Mouse (Mus musculus): ENCODE results near the gene Eprs.

GRCm38 (mm10) chr1:185454144-185454543 is 91.3 kb downstream of the Eprs start:
- no peak for TF ChIP-seq POLR2A (IDR thresholded peaks at IDR 0.05; ENCODE audit: insufficient read length, low read depth)
- TF ChIP-seq USF1 (IDR thresholded peaks at IDR 0.05; ENCODE audit: low read depth), result no peak
- TF ChIP-seq CEBPB (IDR thresholded peaks at IDR 0.05; ENCODE audit: insufficient read depth, poor library complexity, severe bottlenecking), result no peak
- no peak for TF ChIP-seq E2F4 (IDR thresholded peaks at IDR 0.05; ENCODE audit: insufficient read depth)
- no peak for TF ChIP-seq POLR2AphosphoS2 (IDR thresholded peaks at IDR 0.05; ENCODE audit: insufficient read length, low read depth)
- TF ChIP-seq MYOD1 (IDR thresholded peaks at IDR 0.05; ENCODE audit: control insufficient read depth in 1 of 3, insufficient read length in 2 of 3, low read depth in 2 of 3), result no peak
- TF ChIP-seq SRF (IDR thresholded peaks at IDR 0.05; ENCODE audit: control insufficient read depth, insufficient read length, low read depth), result no peak
- no peak for TF ChIP-seq MAX (IDR thresholded peaks at IDR 0.05; ENCODE audit: low read depth)
- TF ChIP-seq TCF12 (IDR thresholded peaks at IDR 0.05; ENCODE audit: insufficient read depth, poor library complexity, severe bottlenecking), result no peak

Measured in myocyte (in vitro differentiated cells).